In genomic region chr1:191849501-191849900, GRCm38 (mm10) we compare ENCODE assay signal across 22 mouse cellular contexts. TPM values are rescaled to one million over a fixed set of nuclear protein-coding genes. Genes with fewer than 3 reads are reported as not detected.
DNase-seq lines count a peak whose midpoint lies in the region; ATAC-seq and TF ChIP-seq lines count a peak whose summit lies in the region.
"Had no signal": no experiment of that assay in that cellular context is flagged by ENCODE, and none has a peak within 500 bp of the region (broad histone marks: within the 10 kb centered on the region; RNA-seq: fewer than 3 reads in every experiment).

No protein-coding gene starts in this region.

- no peak overlapping the region for H3K4me2 ChIP-seq in forebrain, postnatal 0 days (ENCODE audit: low read depth)
- H3K4me2 ChIP-seq: forebrain, embryonic 13.5 days; hindbrain, embryonic 13.5 days had no signal

- no peaks in the 10 kb centered on the region for H3K27me3 ChIP-seq in C2C12 (ENCODE audit: control insufficient read depth, insufficient read depth, insufficient read length)
- H3K27me3 ChIP-seq in forebrain, postnatal 0 days (ENCODE audit: insufficient read depth, low read length), result no peaks in the 10 kb centered on the region
- H3K27me3 ChIP-seq: forebrain, embryonic 13.5 days; hindbrain, embryonic 13.5 days; Patski had no signal

- H3K9ac ChIP-seq in forebrain, postnatal 0 days, result no peak overlapping the region
- H3K9ac ChIP-seq: forebrain, embryonic 13.5 days; hindbrain, embryonic 13.5 days had no signal

- TF ChIP-seq CTCF in C2C12 (IDR thresholded peaks at IDR 0.05; ENCODE audit: control insufficient read depth, insufficient read depth, insufficient read length), result no peak
- no peak for TF ChIP-seq CTCF in bone marrow macrophage, adult 2 months (IDR thresholded peaks at IDR 0.05; ENCODE audit: low read depth, low read length)
- no peak for TF ChIP-seq CTCF in forebrain, postnatal 0 days (IDR thresholded peaks at IDR 0.05; ENCODE audit: low read depth)

- ATAC-seq in megakaryocyte, adult 5-6 weeks (ENCODE audit: poor library complexity, severe bottlenecking), result peak; percentile 86
- ATAC-seq in forebrain, postnatal 0 days, result no peak
- ATAC-seq: activated CD4-positive, CD25-positive, alpha-beta regulatory T cell, adult 4 months; CD4-positive, CD25-positive, alpha-beta regulatory T cell, adult 4 months; forebrain, embryonic 13.5 days; hindbrain, postnatal 0 days; Patski had no signal

- no peaks in the 10 kb centered on the region for H3K79me2 ChIP-seq in C2C12 (ENCODE audit: control insufficient read depth, insufficient read depth)

- no peak for TF ChIP-seq POLR2A in bone marrow macrophage, adult 2 months (IDR thresholded peaks at IDR 0.05; ENCODE audit: borderline replicate concordance, low read depth, low read length)

- H3K4me3 ChIP-seq in C2C12 (ENCODE audit: insufficient read depth, poor library complexity, severe bottlenecking), result no peak overlapping the region
- H3K4me3 ChIP-seq in bone marrow macrophage, adult 2 months (ENCODE audit: insufficient read depth, low read length), result no peak overlapping the region
- H3K4me3 ChIP-seq in forebrain, postnatal 0 days (ENCODE audit: low read depth, low read length), result no peak overlapping the region
- H3K4me3 ChIP-seq: embryonic facial prominence, embryonic 10.5 days; forebrain, embryonic 13.5 days; gastrocnemius, adult 2 months; heart, embryonic 10.5 days; hindbrain, embryonic 13.5 days had no signal

- no peaks in the 10 kb centered on the region for H3K9me3 ChIP-seq in forebrain, postnatal 0 days (ENCODE audit: low read length)
- H3K9me3 ChIP-seq: embryonic facial prominence, embryonic 10.5 days; forebrain, embryonic 13.5 days; heart, embryonic 10.5 days; hindbrain, embryonic 13.5 days had no signal

- peak overlapping the region; percentile 51 for H3K27ac ChIP-seq in bone marrow macrophage, adult 2 months (ENCODE audit: insufficient read depth, low read depth, low read length)
- no peak overlapping the region for H3K27ac ChIP-seq in forebrain, postnatal 0 days (ENCODE audit: low read depth, low read length)
- H3K27ac ChIP-seq: embryonic facial prominence, embryonic 10.5 days; forebrain, embryonic 13.5 days; gastrocnemius, adult 2 months; heart, embryonic 10.5 days; hindbrain, embryonic 13.5 days; hindbrain, postnatal 0 days had no signal

- no peaks in the 10 kb centered on the region for H3K79me3 ChIP-seq in C2C12 (ENCODE audit: low read depth)

- H3K4me1 ChIP-seq in bone marrow macrophage, adult 2 months (ENCODE audit: control insufficient read depth, insufficient read depth, low read length), result peaks cover 10% of the 10 kb centered on the region
- H3K4me1 ChIP-seq in forebrain, postnatal 0 days (ENCODE audit: insufficient read depth), result no peaks in the 10 kb centered on the region
- H3K4me1 ChIP-seq: embryonic facial prominence, embryonic 10.5 days; forebrain, embryonic 13.5 days; hindbrain, embryonic 13.5 days had no signal

- DNase-seq in forebrain, postnatal 0 days, result no peak
- no peak for DNase-seq in adrenal gland, postnatal 14 days
- DNase-seq in urinary bladder, postnatal 25 days (ENCODE audit: low spot score), result no peak
- DNase-seq: adrenal gland, postnatal 36 days; cerebellum, adult 11-12 months; cerebellum, adult 9-10 months; cerebellum, postnatal 25 days; gastrocnemius, adult 2 months; gastrocnemius, postnatal 36 days; heart, adult 18-20 months; heart, postnatal 10 days had no signal

- no peaks in the 10 kb centered on the region for H3K36me3 ChIP-seq in C2C12 (ENCODE audit: control insufficient read depth, insufficient read depth)
- no peaks in the 10 kb centered on the region for H3K36me3 ChIP-seq in forebrain, postnatal 0 days (ENCODE audit: insufficient read depth)
- H3K36me3 ChIP-seq: embryonic facial prominence, embryonic 10.5 days; heart, embryonic 10.5 days; hindbrain, embryonic 13.5 days had no signal

- no peak overlapping the region for H3ac ChIP-seq in C2C12 (ENCODE audit: control insufficient read depth, insufficient read length, low read depth)

- WGBS in forebrain, postnatal 0 days, result 74% methylated on average over 4 of the region's 4 CpGs

TF ChIP-seq in C2C12, 6 proteins besides CTCF, POLR2A, EP300 and RAD21:
- TF ChIP-seq USF1 (IDR thresholded peaks at IDR 0.05; ENCODE audit: low read depth) (peak; percentile 28), CEBPB (IDR thresholded peaks at IDR 0.05; ENCODE audit: low read depth) (no peak)

RNA-seq across cellular contexts. Expression of gene Nek2, which starts 28.3 kb away (rescaled TPM):
- polyA plus RNA-seq in C2C12 (2012; fragmentation: generic; extraction: Trizol), result 47.6 TPM
- 13.1 and 15.9 TPM in 2 replicates for polyA plus RNA-seq in bone marrow macrophage, adult 2 months (2012; ENCODE audit: insufficient read depth, insufficient read length, missing spikeins)
- total RNA-seq in megakaryocyte, adult 5-6 weeks (2015), result 19.9 and 25.9 TPM in 2 replicates
- 33.7 and 45.2 TPM in 2 replicates for total RNA-seq in megakaryocyte, adult 5-6 weeks (2017)
- total RNA-seq in forebrain, postnatal 0 days (2014; rRNA removed), result 3.6 and 5.1 TPM in 2 replicates
- polyA plus RNA-seq in forebrain, postnatal 0 days (2015; fragmentation: Nextera tagmentation; extraction: Ambion mirVana), result 5.0 and 6.2 TPM in 2 replicates
- 9.3 and 10.0 TPM in 2 replicates for total RNA-seq in adrenal gland, postnatal 14 days (2021)

RNA-seq across cellular contexts. Expression of gene Slc30a1, which starts 57.1 kb away (rescaled TPM):
- 3.5 TPM for polyA plus RNA-seq in C2C12 (2012; fragmentation: generic; extraction: Trizol)
- polyA plus RNA-seq in bone marrow macrophage, adult 2 months (2012; ENCODE audit: insufficient read depth, insufficient read length, missing spikeins), result 10.1 and 12.3 TPM in 2 replicates
- total RNA-seq in megakaryocyte, adult 5-6 weeks (2015), result 10.1 TPM in 2 replicates
- total RNA-seq in megakaryocyte, adult 5-6 weeks (2017), result 11.2 and 12.1 TPM in 2 replicates
- 22.4 and 32.4 TPM in 2 replicates for total RNA-seq in forebrain, postnatal 0 days (2014; rRNA removed)
- polyA plus RNA-seq in forebrain, postnatal 0 days (2015; fragmentation: Nextera tagmentation; extraction: Ambion mirVana), result 4.1 and 4.9 TPM in 2 replicates
- total RNA-seq in adrenal gland, postnatal 14 days (2021), result 17.8 and 25.2 TPM in 2 replicates
